In genomic region chr2:102002408-102002973, GRCm38 (mm10) we compare ENCODE assay signal across 10 mouse cellular contexts.
A peak's percentile ranks its signal among the peaks of the same experiment; 100 is the strongest.
DNase-seq lines count a peak whose midpoint lies in the region; ATAC-seq and TF ChIP-seq lines count a peak whose summit lies in the region.
"Had no signal": no experiment of that assay in that cellular context is flagged by ENCODE, and none has a peak within 500 bp of the region (broad histone marks: within the 10 kb centered on the region; RNA-seq: fewer than 3 reads in every experiment).

No protein-coding gene starts in this region.

- no peaks in the 10 kb centered on the region for H3K27me3 ChIP-seq in heart, embryonic 11.5 days (ENCODE audit: control insufficient read depth, insufficient read depth, low read length)
- no peaks in the 10 kb centered on the region for H3K27me3 ChIP-seq in CH12.LX (replicated peaks)
- H3K27me3 ChIP-seq in forebrain, postnatal 0 days (ENCODE audit: insufficient read depth, low read length), result no peaks in the 10 kb centered on the region

- no peak for TF ChIP-seq CTCF in CH12.LX (conservative IDR thresholded peaks at IDR 0.05 in 1 of 2, IDR thresholded peaks at IDR 0.05 in 1 of 2; ENCODE audit: low read depth in 2 of 2, low read length in 2 of 2)
- TF ChIP-seq CTCF in forebrain, postnatal 0 days (IDR thresholded peaks at IDR 0.05; ENCODE audit: low read depth), result no peak

- H3K79me2 ChIP-seq in CH12.LX (replicated peaks; ENCODE audit: control insufficient read depth, extremely low read depth, insufficient read depth, poor library complexity, severe bottlenecking), result no peaks in the 10 kb centered on the region

- no peaks in the 10 kb centered on the region for H3K9me3 ChIP-seq in heart, embryonic 11.5 days (replicated peaks; ENCODE audit: control insufficient read depth, low read length)
- H3K9me3 ChIP-seq in CH12.LX (replicated peaks; ENCODE audit: low read length), result no peaks in the 10 kb centered on the region
- no peaks in the 10 kb centered on the region for H3K9me3 ChIP-seq in forebrain, postnatal 0 days (ENCODE audit: low read length)

- no peak for TF ChIP-seq POLR2A in CH12.LX (IDR thresholded peaks at IDR 0.05; ENCODE audit: low read depth, low read length)

- peak overlapping the region; percentile 87 for H3K27ac ChIP-seq in heart, embryonic 11.5 days (ENCODE audit: low read depth, low read length)
- no peak overlapping the region for H3K27ac ChIP-seq in CH12.LX (ENCODE audit: insufficient read depth, low read depth)
- H3K27ac ChIP-seq in forebrain, postnatal 0 days (ENCODE audit: low read depth, low read length), result peak overlapping the region; percentile 79

- H3K4me2 ChIP-seq in heart, embryonic 11.5 days, result peak overlapping the region; percentile 57
- H3K4me2 ChIP-seq in CH12.LX (ENCODE audit: insufficient read depth, low read depth, poor library complexity, severe bottlenecking), result 0 out of 2 replicates have a peak overlapping the region, but pooled peaks have one; percentile 22
- peak overlapping the region; percentile 26 for H3K4me2 ChIP-seq in forebrain, postnatal 0 days (ENCODE audit: low read depth)

- WGBS in heart, embryonic 11.5 days (ENCODE audit: insufficient replicate concordance), result 33% methylated on average over 12 of the region's 12 CpGs
- WGBS in forebrain, postnatal 0 days, result 17% methylated on average over 12 of the region's 12 CpGs

- in situ Hi-C loops in CH12.LX (cut with MboI; ENCODE audit: low pct_ligation_motif_present, low pct_unique_long_range_greater_than_20kb, low sequenced_read_pairs), result no loop called here

- H3K36me3 ChIP-seq in heart, embryonic 11.5 days (ENCODE audit: control insufficient read depth, insufficient read depth, low read length), result no peaks in the 10 kb centered on the region
- no peaks in the 10 kb centered on the region for H3K36me3 ChIP-seq in CH12.LX (replicated peaks in 1 of 2; ENCODE audit: control insufficient read depth in 1 of 2, insufficient read depth in 1 of 2, low read length in 1 of 2)
- H3K36me3 ChIP-seq in forebrain, postnatal 0 days (ENCODE audit: insufficient read depth), result no peaks in the 10 kb centered on the region

- ATAC-seq in heart, embryonic 11.5 days (replicated peaks; ENCODE audit: insufficient number of reproducible peaks, low FRiP score, low TSS enrichment), result peak; percentile 21
- no peak; the same call in 1 of the 2 replicates for ATAC-seq in forebrain, postnatal 0 days
- ATAC-seq in megakaryocyte progenitor cell, adult 5-6 weeks (replicated peaks; ENCODE audit: poor library complexity), result peak; percentile 60

- no peak for TF ChIP-seq RAD21 in CH12.LX (IDR thresholded peaks at IDR 0.05; ENCODE audit: low read depth, low read length)

- TF ChIP-seq EP300 in CH12.LX (IDR thresholded peaks at IDR 0.05; ENCODE audit: low read length), result no peak

- dilution Hi-C loops in CH12.LX (cut with MboI; ENCODE audit: extremely low pct_ligation_motif_present, extremely low pct_unique_long_range_greater_than_20kb, low sequenced_read_pairs), result no loop called here

- DNase-seq in heart, postnatal 4 days, result no peak
- DNase-seq in CH12.LX (ENCODE audit: extremely low read depth), result no peak
- peak; percentile 51 for DNase-seq in forebrain, postnatal 0 days
- DNase-seq in retina, embryonic 14.5 days (ENCODE audit: low spot score), result no peak
- DNase-seq in layer of hippocampus, adult 9-10 months (ENCODE audit: low spot score), result no peak
- no peak for DNase-seq in cerebellum, postnatal 10 days
- DNase-seq: B cell, adult 2 months; spleen, adult 18-20 months had no signal

- H3K4me3 ChIP-seq in heart, embryonic 11.5 days (ENCODE audit: low read depth, low read length), result 0 out of 2 replicates have a peak overlapping the region, but pooled peaks have one; percentile 5
- no peak overlapping the region for H3K4me3 ChIP-seq in CH12.LX (replicated peaks in 1 of 3; ENCODE audit: low read depth in 2 of 3, low read length in 2 of 3, poor library complexity in 1 of 3)
- no peak overlapping the region for H3K4me3 ChIP-seq in forebrain, postnatal 0 days (ENCODE audit: low read depth, low read length)

- peaks cover 60% of the 10 kb centered on the region for H3K4me1 ChIP-seq in heart, embryonic 11.5 days (ENCODE audit: control insufficient read depth, insufficient read depth, low read length)
- peaks cover 0 to 27% of the 10 kb centered on the region in 2 experiments; a peak in 2 of 4 replicates for H3K4me1 ChIP-seq in CH12.LX (ENCODE audit: control insufficient read depth in 1 of 2, insufficient read depth in 2 of 2)
- peaks cover 38% of the 10 kb centered on the region for H3K4me1 ChIP-seq in forebrain, postnatal 0 days (ENCODE audit: insufficient read depth)

- no peak overlapping the region for H3K9ac ChIP-seq in heart, embryonic 11.5 days (ENCODE audit: low read depth, low read length)
- H3K9ac ChIP-seq in CH12.LX (ENCODE audit: insufficient read depth, low read depth), result no peak overlapping the region
- peak overlapping the region; percentile 18; the same call in 1 of the 2 replicates for H3K9ac ChIP-seq in forebrain, postnatal 0 days

TF ChIP-seq in CH12.LX, 34 proteins besides CTCF, POLR2A, EP300 and RAD21:
- TF ChIP-seq ZC3H11A (IDR thresholded peaks at IDR 0.05; ENCODE audit: low read depth, low read length), result no peak
- no peak for TF ChIP-seq RCOR1 (conservative IDR thresholded peaks at IDR 0.05; ENCODE audit: low read depth, low read length)
- no peak for TF ChIP-seq USF1 (IDR thresholded peaks at IDR 0.05; ENCODE audit: low read depth, low read length)
- TF ChIP-seq TBP (conservative IDR thresholded peaks at IDR 0.05; ENCODE audit: low read depth, low read length), result no peak
- no peak for TF ChIP-seq PAX5 (IDR thresholded peaks at IDR 0.05; ENCODE audit: low read length)
- TF ChIP-seq ZNF384 (IDR thresholded peaks at IDR 0.05; ENCODE audit: low read depth, low read length), result no peak
- TF ChIP-seq SIN3A (IDR thresholded peaks at IDR 0.05; ENCODE audit: low read length), result no peak
- no peak for TF ChIP-seq MAX (IDR thresholded peaks at IDR 0.05; ENCODE audit: low read length)
- no peak for TF ChIP-seq UBTF (IDR thresholded peaks at IDR 0.05; ENCODE audit: low read depth, low read length)
- TF ChIP-seq NRF1 (IDR thresholded peaks at IDR 0.05; ENCODE audit: low read depth, low read length), result no peak
- no peak for TF ChIP-seq GABPA (IDR thresholded peaks at IDR 0.05; ENCODE audit: insufficient replicate concordance, low read depth, low read length)
- no peak for TF ChIP-seq ETS1 (conservative IDR thresholded peaks at IDR 0.05; ENCODE audit: low read depth, low read length)
